Mouse (Mus musculus): Measurements from ENCODE around the gene Susd3. TPM values are rescaled to one million over a fixed set of nuclear protein-coding genes. Genes with fewer than 3 reads are reported as not detected.

The Susd3 gene
- polyA plus RNA-seq, 1 experiment, result 139 TPM

GRCm38 (mm10) chr13:49247740-49248466 is 603 bp downstream of the Susd3 start:
- Histone ChIP-seq H3K4me1 (ENCODE audit: control insufficient read depth, insufficient read depth, low read length) (peaks cover 73% of the 10 kb centered on the region), H3K27ac (ENCODE audit: insufficient read depth, low read depth, low read length) (peak overlapping the region; percentile 56), H3K4me3 (ENCODE audit: insufficient read depth, low read length) (peak overlapping the region; percentile 94)
- TF ChIP-seq POLR2A (IDR thresholded peaks at IDR 0.05; ENCODE audit: borderline replicate concordance, low read depth, low read length), result peak; percentile 18; the same call in 1 of the 2 replicates
- no peak for TF ChIP-seq CTCF (IDR thresholded peaks at IDR 0.05; ENCODE audit: low read depth, low read length)

GRCm38 (mm10) chr13:49247232-49247739 is 1.2 kb downstream of the Susd3 start:
- Histone ChIP-seq H3K4me1 (ENCODE audit: control insufficient read depth, insufficient read depth, low read length) (peaks cover 70% of the 10 kb centered on the region), H3K27ac (ENCODE audit: insufficient read depth, low read depth, low read length) (peak overlapping the region; percentile 56), H3K4me3 (ENCODE audit: insufficient read depth, low read length) (peak overlapping the region; percentile 94)
- no peak for TF ChIP-seq CTCF (IDR thresholded peaks at IDR 0.05; ENCODE audit: low read depth, low read length)
- TF ChIP-seq POLR2A (IDR thresholded peaks at IDR 0.05; ENCODE audit: borderline replicate concordance, low read depth, low read length), result no peak

GRCm38 (mm10) chr13:49246626-49247025 is 1.9 kb downstream of the Susd3 start:
- Histone ChIP-seq H3K27ac (ENCODE audit: insufficient read depth, low read depth, low read length) (no peak overlapping the region), H3K4me3 (ENCODE audit: insufficient read depth, low read length) (peak overlapping the region; percentile 94), H3K4me1 (ENCODE audit: control insufficient read depth, insufficient read depth, low read length) (peaks cover 71% of the 10 kb centered on the region)

GRCm38 (mm10) chr13:49246011-49246410 is 2.5 kb downstream of the Susd3 start:
- H3K4me3 ChIP-seq (ENCODE audit: insufficient read depth, low read length), result peak overlapping the region; percentile 31
- TF ChIP-seq CTCF (IDR thresholded peaks at IDR 0.05; ENCODE audit: low read depth, low read length) (no peak), POLR2A (IDR thresholded peaks at IDR 0.05; ENCODE audit: borderline replicate concordance, low read depth, low read length) (no peak)
- no peak overlapping the region for H3K27ac ChIP-seq (ENCODE audit: insufficient read depth, low read depth, low read length)
- H3K4me1 ChIP-seq (ENCODE audit: control insufficient read depth, insufficient read depth, low read length), result peaks cover 71% of the 10 kb centered on the region

More at GRCm38 (mm10) chr13:49246626-49247025, 1.9 kb downstream of the Susd3 start:
- TF ChIP-seq CTCF (IDR thresholded peaks at IDR 0.05; ENCODE audit: low read depth, low read length) (no peak), POLR2A (IDR thresholded peaks at IDR 0.05; ENCODE audit: borderline replicate concordance, low read depth, low read length) (no peak)

- TF ChIP-seq CTCF (IDR thresholded peaks at IDR 0.05; ENCODE audit: low read depth, low read length) (no peak), POLR2A (IDR thresholded peaks at IDR 0.05; ENCODE audit: borderline replicate concordance, low read depth, low read length) (no peak)
- no peak overlapping the region for H3K4me3 ChIP-seq (ENCODE audit: insufficient read depth, low read length)
- peak overlapping the region; percentile 89; the same call in 1 of the 2 replicates for H3K27ac ChIP-seq (ENCODE audit: insufficient read depth, low read depth, low read length)
- H3K4me1 ChIP-seq (ENCODE audit: control insufficient read depth, insufficient read depth, low read length), result peaks cover 69% of the 10 kb centered on the region
Observed at GRCm38 (mm10) chr13:49245251-49245650, 3.3 kb downstream of the Susd3 start.

- H3K4me1 ChIP-seq (ENCODE audit: control insufficient read depth, insufficient read depth, low read length), result peaks cover 59% of the 10 kb centered on the region
- no peak overlapping the region for H3K4me3 ChIP-seq (ENCODE audit: insufficient read depth, low read length)
- TF ChIP-seq CTCF (IDR thresholded peaks at IDR 0.05; ENCODE audit: low read depth, low read length) (no peak), POLR2A (IDR thresholded peaks at IDR 0.05; ENCODE audit: borderline replicate concordance, low read depth, low read length) (no peak)
- peak overlapping the region; percentile 89 for H3K27ac ChIP-seq (ENCODE audit: insufficient read depth, low read depth, low read length)
Observed at GRCm38 (mm10) chr13:49243492-49243891, 5.0 kb downstream of the Susd3 start.

GRCm38 (mm10) chr13:49242321-49243065 is 6.0 kb downstream of the Susd3 start:
- TF ChIP-seq POLR2A (IDR thresholded peaks at IDR 0.05; ENCODE audit: borderline replicate concordance, low read depth, low read length) (no peak), CTCF (IDR thresholded peaks at IDR 0.05; ENCODE audit: low read depth, low read length) (no peak)
- Histone ChIP-seq H3K4me3 (ENCODE audit: insufficient read depth, low read length) (peak overlapping the region; percentile 45), H3K27ac (ENCODE audit: insufficient read depth, low read depth, low read length) (peak overlapping the region; percentile 89), H3K4me1 (ENCODE audit: control insufficient read depth, insufficient read depth, low read length) (peaks cover 55% of the 10 kb centered on the region)

- H3K27ac ChIP-seq (ENCODE audit: insufficient read depth, low read depth, low read length), result no peak overlapping the region
- no peak for TF ChIP-seq POLR2A (IDR thresholded peaks at IDR 0.05; ENCODE audit: borderline replicate concordance, low read depth, low read length)
- no peak for TF ChIP-seq CTCF (IDR thresholded peaks at IDR 0.05; ENCODE audit: low read depth, low read length)
- H3K4me1 ChIP-seq (ENCODE audit: control insufficient read depth, insufficient read depth, low read length), result peaks cover 30% of the 10 kb centered on the region
- H3K4me3 ChIP-seq (ENCODE audit: insufficient read depth, low read length), result no peak overlapping the region
Observed at GRCm38 (mm10) chr13:49238737-49239136, 9.8 kb downstream of the Susd3 start.

GRCm38 (mm10) chr13:49237617-49238016 is 10.9 kb downstream of the Susd3 start:
- no peak overlapping the region for H3K4me3 ChIP-seq (ENCODE audit: insufficient read depth, low read length)
- peaks cover 25% of the 10 kb centered on the region for H3K4me1 ChIP-seq (ENCODE audit: control insufficient read depth, insufficient read depth, low read length)
- TF ChIP-seq CTCF (IDR thresholded peaks at IDR 0.05; ENCODE audit: low read depth, low read length) (no peak), POLR2A (IDR thresholded peaks at IDR 0.05; ENCODE audit: borderline replicate concordance, low read depth, low read length) (no peak)
- H3K27ac ChIP-seq (ENCODE audit: insufficient read depth, low read depth, low read length), result no peak overlapping the region

GRCm38 (mm10) chr13:49234711-49235110 is 13.8 kb downstream of the Susd3 start:
- Histone ChIP-seq H3K4me3 (ENCODE audit: insufficient read depth, low read length) (no peak overlapping the region), H3K4me1 (ENCODE audit: control insufficient read depth, insufficient read depth, low read length) (peaks cover 1% of the 10 kb centered on the region), H3K27ac (ENCODE audit: insufficient read depth, low read depth, low read length) (no peak overlapping the region)
- peak; percentile 13; the same call in 1 of the 2 replicates for TF ChIP-seq CTCF (IDR thresholded peaks at IDR 0.05; ENCODE audit: low read depth, low read length)
- no peak for TF ChIP-seq POLR2A (IDR thresholded peaks at IDR 0.05; ENCODE audit: borderline replicate concordance, low read depth, low read length)

All from bone marrow macrophage, adult 2 months (primary cell).